Mouse (Mus musculus) layer of hippocampus, adult 2 months (tissue): Measurements from ENCODE around the gene Fgd3. TPM values are rescaled to one million over a fixed set of nuclear protein-coding genes. Genes with fewer than 3 reads are reported as not detected.

ENCODE experiments used
- DNase-seq, 2 experiments: peaks; one replicate each; pipeline ENCODE4 v3.0.0; 2022; ENCODE audit warnings: low spot score in 2 of 2
- H3K27ac ChIP-seq: fragments of 200-600 bp; 2 replicates; pipeline ENCODE4 v1.8.1; 2022
- H3K4me3 ChIP-seq: fragments of 200-600 bp; 2 replicates; pipeline ENCODE4 v1.8.1; 2022; ENCODE audit warnings: mild to moderate bottlenecking
- CTCF ChIP-seq: fragments of 200-600 bp; conservative IDR thresholded peaks from 2 replicates; pipeline ENCODE4 v1.8.1; 2022; ENCODE audit warnings: antibody characterized with exemption, mild to moderate bottlenecking, moderate library complexity
- total RNA-seq, 2 experiments: library from RNA; stranded (reverse); gene quantifications; 2 replicates each; pipeline ENCODE4 v1.2.3; 2021

The Fgd3 gene
- total RNA-seq, 2 experiments from 2014 or later = 5.6 to 7.1 TPM

DNA sequence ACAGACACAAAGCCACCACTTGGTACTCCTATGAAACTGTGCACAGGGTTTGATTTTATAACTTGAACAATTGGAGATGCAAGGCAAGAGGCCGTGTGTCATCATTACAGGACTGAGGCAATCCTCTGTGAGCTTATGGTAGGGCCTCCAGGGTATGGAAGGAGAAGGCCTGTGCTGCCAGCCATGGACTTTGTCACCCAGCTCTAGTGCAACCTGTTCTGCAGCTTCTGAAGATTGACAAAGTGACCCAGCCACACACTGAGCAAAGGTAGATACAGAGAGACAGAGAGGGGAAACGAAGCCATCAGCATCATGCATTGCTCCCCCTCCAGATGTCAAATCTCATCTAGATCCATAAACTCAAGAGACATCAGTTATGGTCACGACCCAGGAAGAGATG, 33.4 kb downstream of the Fgd3 start:
- Histone ChIP-seq H3K4me3 (no peak overlapping the region), H3K27ac (no peak overlapping the region)
- TF ChIP-seq CTCF = no peak
- no peak for DNase-seq

DNA sequence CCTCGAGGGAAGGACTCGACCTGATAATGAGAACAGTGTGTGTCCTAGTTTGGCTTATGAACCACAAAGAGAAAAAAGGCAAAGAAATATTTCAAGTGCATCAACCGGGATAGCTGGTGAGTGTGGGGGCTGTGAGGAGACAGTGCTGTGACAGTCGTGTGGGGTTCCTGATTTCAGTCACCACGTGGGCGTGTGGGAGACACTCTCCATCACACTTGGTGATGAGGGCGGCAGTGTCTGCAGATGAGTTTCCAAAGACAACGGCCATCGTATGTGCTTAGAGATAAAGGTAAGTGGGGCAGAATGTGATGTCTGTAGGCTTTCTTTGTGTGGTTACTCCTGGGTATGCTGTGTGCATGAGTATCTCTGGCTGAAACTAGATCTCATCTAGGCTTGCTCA, 36.4 kb downstream of the Fgd3 start:
- DNase-seq = no peak
- Histone ChIP-seq H3K4me3 (no peak overlapping the region), H3K27ac (no peak overlapping the region)
- TF ChIP-seq CTCF = no peak

DNA sequence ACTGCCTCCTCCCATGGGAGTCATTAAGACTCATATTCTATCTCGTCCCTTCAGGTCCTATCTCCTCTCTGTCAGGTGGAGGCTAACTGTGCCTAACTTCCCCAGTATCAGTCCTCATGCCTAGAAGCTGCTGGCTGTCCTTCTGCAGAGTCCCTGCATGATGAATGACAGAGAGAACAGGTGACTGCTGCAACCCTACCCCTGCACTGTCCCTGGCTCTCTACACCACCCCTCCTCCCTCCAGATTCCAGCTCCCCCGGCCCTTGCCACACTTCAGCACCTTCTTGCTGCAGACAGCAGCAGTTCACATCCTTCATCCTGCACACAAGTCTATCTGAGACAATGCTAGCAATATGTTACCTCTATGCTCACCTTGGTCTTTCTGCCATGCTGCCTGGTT, 37.9 kb downstream of the Fgd3 start:
- Histone ChIP-seq H3K27ac (no peak overlapping the region), H3K4me3 (no peak overlapping the region)
- no peak for DNase-seq
- no peak for TF ChIP-seq CTCF

DNA sequence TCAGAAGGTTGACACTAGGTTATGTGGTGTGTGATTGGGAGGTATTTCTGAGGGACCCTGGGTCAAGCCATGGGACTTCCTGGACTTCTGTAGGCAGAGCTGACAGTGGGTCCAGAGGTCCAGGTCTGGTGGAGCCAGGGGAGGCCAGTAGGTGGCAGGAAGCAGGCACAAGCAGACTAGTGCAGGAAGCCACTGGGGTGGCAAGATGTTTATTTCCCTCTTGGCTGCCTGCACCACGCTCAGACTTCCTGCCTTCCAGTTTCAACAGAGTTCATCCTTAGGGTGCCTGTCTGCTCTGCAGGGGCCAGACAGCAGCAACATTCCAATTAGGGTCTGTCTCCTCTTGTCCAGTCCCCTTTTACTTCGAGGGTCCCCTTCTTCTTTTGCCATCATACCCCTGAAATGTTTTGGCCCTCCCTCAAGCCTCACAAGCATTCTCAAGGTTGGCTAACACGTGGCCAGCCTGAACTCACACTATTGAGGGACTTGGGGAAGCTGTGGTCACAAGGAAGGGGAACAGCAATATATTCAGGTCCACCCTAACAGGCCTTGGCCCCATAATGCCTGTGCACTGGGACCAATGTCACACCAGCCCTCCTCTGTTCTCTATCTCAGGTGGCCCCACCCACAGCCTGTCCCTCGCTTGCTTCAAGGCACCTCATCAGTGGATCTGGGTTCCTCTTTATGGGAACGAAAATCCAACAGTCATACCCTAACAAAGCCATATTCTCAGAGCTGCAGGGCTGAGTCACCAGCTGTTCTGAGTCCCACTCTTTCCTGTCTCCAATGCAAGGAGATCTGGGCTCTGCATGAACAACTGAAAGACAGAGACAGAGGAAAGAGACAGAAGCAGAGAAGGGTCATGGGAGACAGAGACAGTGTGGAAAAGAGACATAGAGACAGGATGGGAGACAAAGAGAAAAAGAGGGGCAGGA, 48.0 kb downstream of the Fgd3 start:
- H3K4me3 ChIP-seq = no peak overlapping the region
- peak overlapping the region; percentile 25; the same call in 1 of the 2 replicates for H3K27ac ChIP-seq
- peak; percentile 17 to 19 for DNase-seq
- TF ChIP-seq CTCF = peak; percentile 42

DNA sequence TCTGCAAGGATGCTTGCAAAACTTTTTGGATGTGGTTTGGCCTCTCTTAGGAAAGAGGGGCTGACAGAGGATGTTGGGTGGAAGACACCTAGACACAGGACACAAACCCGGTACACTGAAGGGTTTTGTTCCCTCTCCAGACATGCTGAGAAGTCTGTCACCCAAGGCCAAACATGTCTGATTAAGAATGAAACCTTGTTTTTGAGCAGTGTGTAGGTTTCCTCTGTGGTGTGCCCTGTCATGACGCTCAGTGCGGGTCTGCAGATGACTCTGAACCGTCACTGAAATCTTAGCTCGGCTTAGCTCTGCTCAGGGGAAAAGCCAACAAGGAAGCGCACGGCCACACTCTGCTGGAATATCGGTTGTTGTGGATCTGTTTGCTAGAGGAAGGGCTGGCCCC, 49.6 kb downstream of the Fgd3 start:
- H3K4me3 ChIP-seq = no peak overlapping the region
- H3K27ac ChIP-seq = no peak overlapping the region
- DNase-seq = no peak
- TF ChIP-seq CTCF = no peak

DNA sequence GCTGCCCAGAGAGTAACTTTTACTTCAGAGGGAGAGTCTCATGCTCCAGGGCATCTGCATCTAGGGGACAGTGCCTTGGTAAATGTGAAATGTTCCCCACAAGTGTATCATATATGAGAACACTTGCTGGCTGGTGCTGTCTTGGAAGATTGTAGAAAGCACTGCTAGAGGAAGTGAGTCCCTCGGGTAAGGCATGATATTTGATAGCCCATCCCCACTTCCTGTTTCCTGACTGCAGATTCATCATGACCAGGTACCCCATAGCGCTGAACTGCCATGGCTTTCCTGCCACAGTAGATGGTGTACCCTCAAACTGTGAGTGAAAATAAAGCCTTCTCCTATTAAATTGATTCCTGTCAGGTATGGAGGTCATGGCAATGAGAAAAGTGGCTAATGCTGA, 52.5 kb downstream of the Fgd3 start:
- no peak for TF ChIP-seq CTCF
- Histone ChIP-seq H3K4me3 (no peak overlapping the region), H3K27ac (no peak overlapping the region)
- DNase-seq = no peak

DNA sequence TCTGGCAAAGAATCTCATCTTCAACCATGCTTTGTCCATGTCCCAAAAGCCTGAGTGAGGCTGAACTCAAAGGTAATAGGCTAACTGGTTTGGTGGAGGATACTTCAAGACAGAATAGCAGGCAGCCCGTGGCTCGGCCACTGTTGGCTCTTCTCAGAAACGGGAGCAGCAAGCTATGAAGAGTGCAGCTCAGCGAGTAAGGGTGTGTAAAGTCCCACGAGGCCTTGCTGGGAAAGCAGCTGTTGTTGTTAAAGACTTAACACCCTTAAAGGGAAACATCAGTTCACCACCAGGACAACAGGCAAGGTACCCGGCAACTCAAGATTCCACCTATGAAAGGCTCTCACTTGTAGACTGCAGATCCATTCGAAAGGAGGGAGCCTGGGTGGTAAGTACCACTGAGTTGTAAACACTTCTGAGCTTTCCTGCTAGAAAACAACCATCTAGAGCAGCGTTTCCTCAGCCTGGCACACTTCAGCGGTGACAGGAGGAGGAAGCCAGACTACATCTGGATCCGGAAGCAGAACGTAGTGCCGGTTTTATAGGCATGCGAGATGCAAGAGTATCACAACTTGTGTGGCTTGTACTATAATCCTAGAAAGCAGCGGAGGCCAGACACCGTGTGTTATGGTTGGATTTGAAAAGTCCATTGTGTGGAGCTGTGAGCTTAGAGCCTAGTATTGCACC, 59.9 kb downstream of the Fgd3 start:
- DNase-seq = no peak
- TF ChIP-seq CTCF = no peak
- Histone ChIP-seq H3K4me3 (no peak overlapping the region), H3K27ac (no peak overlapping the region)

DNA sequence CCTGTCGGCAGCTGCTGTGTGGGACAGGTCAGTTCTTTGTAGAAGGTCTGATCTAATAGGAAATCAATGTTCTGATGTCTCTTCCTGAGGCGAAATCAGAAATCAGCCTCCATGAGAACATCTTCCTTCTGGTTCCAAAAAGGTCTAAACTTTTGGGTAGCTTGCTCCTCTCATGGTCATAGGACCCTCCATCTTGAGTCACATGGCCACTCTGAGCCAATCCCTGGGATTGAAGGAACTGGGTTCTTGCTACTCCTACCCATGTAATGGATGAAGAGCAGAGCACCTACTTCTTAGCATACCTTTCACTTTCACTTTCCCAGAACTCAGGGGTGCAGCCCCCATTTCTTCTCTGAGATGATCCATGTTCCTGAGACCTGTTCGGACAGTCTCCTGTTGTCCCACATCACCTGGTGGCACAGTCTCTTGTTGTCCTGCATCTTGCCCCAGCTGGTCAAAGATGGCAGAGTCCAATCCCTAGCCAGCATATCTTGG, 62.2 kb downstream of the Fgd3 start:
- no peak for TF ChIP-seq CTCF
- H3K27ac ChIP-seq = no peak overlapping the region
- no peak for DNase-seq
- no peak overlapping the region for H3K4me3 ChIP-seq

GRCm38 (mm10) chr13:49252746-49253145, 67.4 kb downstream of the Fgd3 start:
- peak in 1 of 2 experiments; percentile 34 for DNase-seq
- Histone ChIP-seq H3K27ac (no peak overlapping the region), H3K4me3 (no peak overlapping the region)
- no peak for TF ChIP-seq CTCF

- Histone ChIP-seq H3K4me3 (no peak overlapping the region), H3K27ac (no peak overlapping the region)
- DNase-seq = no peak
- no peak for TF ChIP-seq CTCF
Measured at GRCm38 (mm10) chr13:49252113-49252512, 68.0 kb downstream of the Fgd3 start.

DNA sequence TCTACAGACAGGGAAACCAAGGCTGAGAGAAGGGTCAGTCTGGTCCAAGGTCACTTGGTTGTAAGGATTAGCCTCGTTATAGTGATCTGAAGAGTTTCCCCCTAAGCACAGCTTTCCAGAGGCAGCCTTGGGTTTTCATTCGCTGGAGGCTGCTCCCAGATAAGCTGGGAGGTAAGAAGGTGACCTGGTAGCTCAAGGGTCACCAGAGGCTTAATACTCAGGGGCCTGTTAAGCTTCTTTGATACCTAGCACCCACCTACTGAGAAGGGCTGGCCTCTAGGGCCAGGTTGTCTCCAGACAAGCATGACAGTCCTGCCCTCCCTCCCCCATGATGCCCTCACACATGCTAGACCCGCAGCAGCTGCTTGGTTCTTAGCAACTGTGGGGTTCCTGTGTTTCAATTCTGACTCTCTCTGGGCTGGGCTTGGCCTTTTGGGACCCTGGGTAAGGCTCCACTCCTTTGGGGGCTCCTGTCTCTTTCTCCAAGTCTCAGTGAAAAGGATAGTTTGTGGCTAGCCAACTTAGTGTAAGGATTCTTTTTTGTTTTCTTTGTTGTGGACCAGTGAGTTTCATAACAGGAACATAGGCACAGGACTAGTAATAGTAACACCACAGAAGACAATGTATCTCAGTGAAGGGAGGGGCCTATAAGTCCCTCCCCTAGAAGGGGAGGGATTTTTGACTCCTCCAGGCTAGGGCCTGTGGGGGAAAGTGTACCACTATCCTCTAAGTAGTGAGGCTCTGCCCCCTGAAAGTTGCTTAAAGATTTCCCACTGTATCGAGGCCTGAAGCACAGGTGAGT, 69.2 kb downstream of the Fgd3 start:
- Histone ChIP-seq H3K27ac (no peak overlapping the region), H3K4me3 (no peak overlapping the region)
- no peak for DNase-seq
- TF ChIP-seq CTCF = no peak

DNA sequence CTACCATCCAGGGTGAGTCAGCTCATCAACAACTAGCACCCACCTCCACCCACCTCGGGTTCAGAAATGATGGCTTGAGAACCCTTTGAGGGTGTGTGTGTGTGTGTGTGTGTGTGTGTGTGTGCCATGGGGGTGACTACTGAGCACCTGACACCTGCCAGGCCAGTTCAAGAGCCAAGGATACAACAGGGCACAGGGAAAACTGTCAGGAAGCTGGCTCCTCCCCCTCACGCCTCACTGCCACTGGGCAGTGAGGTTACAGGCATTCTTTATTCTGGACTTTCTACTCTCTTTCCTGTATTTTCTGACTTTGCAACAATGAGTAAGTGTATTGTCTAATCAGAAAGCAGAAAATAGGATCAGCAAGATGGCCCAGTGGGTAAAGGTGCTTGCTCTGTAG, 70.5 kb downstream of the Fgd3 start:
- no peak overlapping the region for H3K4me3 ChIP-seq
- no peak for TF ChIP-seq CTCF
- DNase-seq = no peak
- H3K27ac ChIP-seq = no peak overlapping the region

DNA sequence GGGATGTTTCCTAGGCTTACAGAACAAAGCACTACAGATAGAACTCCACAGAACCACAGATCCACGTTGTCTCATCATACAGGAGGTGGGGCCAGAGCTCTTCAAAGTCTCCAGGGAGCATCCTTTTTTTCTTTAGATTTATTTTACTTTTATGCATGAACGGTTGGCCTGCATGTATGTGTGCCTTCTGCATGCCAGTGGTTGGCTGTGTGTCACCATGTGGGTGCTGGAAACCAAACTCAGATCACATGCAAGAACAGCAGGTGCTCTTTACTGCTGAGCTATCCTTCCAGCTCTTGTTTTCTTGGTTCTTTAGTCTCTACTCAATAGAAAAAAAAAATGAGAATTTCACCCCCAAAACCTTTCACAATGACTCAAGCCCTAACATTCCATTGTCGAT, 71.2 kb downstream of the Fgd3 start:
- Histone ChIP-seq H3K27ac (no peak overlapping the region), H3K4me3 (no peak overlapping the region)
- no peak for DNase-seq
- TF ChIP-seq CTCF = no peak
